Mouse (Mus musculus): ENCODE results near the gene Baz1b. TPM values are rescaled to one million over a fixed set of nuclear protein-coding genes. Genes with fewer than 3 reads are reported as not detected.
"Not testable (repeated sequence)": the region's sequence is repeated elsewhere in the genome, so short reads cannot be mapped to it uniquely, and the experiment has no call there.

Baz1b gene
- polyA plus RNA-seq, 2 experiments from 2014 or later, result 25.2 to 25.4 TPM

DNA sequence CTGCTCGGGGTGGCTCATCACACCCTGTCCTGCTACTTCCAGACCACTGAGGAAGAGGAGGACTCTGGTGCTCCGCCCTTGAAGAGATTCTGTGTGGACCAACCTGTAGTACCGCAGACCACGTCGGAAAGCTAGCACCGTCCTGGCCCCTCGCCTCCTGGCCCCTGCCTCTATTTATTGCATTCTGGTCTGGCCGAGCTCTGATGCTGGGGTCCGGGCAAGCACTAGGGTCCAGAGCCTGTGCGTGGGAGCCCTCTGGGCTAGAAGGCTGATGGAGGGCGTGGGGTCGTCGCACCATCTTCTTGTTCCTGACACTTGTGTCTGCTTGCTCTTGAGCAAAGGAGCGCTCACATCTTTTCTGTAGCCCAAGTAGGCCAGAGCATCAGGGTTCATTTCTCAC, 6.3 kb upstream of the Baz1b start:
- no peak for ATAC-seq

- no peak for ATAC-seq
Observed at GRCm38 (mm10) chr5:135181776-135182175, 5.3 kb upstream of the Baz1b start.

- no peak for ATAC-seq
Observed at GRCm38 (mm10) chr5:135183131-135183861, 3.8 kb upstream of the Baz1b start.

DNA sequence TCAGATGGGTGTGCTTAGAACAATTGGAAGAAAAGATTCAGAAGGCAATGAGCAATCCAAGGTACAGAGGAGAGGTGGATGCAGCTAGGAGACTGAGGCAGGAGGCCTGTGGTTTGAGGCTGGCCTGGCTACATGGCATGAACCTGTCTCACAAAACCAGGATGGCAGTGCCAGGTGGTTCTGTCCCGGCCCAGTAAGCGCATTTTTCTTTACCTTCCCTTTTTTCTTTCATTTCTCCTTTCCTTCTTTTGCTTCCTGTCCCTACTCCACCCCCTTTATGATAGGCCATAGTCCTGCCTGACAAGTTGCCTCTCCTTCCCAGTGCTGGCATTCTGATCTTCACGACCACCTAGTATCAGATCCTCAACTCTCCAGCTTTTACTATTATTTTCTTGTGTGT, 2.0 kb upstream of the Baz1b start:
- no peak for ATAC-seq

DNA sequence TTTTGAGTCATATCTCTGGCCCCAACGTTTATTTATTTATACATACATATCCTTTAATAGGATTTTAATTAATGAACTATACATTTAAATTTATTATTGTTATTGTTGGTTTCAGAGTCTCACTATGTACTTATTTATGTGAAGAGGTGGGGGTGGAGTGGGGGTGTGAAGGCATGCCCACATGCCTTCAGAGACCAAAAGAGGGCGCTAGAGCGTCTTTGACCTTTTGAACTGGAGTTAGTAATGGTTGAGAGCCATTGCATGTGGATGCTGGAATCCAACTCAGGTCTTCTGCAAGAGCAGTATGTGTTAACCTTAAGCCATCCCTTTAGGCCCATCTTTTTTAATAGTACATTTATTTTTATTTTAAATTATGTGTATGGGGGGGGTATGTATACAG, 1.5 kb upstream of the Baz1b start:
- ATAC-seq, result no peak

DNA sequence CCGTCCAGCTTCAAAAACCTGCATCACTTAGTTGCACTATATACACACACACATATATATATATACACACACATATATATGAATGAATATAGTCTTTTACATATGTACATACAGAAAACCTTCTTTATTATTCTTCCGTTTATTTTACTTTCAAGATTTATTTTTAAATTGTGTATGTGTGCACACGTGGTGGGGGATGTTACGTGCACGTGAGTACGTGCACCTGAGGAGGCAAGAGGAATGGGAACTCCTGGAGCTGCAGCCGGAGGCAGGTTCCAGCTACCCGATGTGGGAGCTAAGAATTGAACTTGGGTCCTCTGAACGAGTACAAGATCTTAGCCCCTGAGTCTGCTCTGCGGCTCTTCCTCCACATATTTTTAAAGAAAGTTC, 838 bp upstream of the Baz1b start:
- ATAC-seq, result no peak

GRCm38 (mm10) chr5:135187349-135188213, 517 bp downstream of the Baz1b start:
- ATAC-seq, result peak; percentile 20

DNA sequence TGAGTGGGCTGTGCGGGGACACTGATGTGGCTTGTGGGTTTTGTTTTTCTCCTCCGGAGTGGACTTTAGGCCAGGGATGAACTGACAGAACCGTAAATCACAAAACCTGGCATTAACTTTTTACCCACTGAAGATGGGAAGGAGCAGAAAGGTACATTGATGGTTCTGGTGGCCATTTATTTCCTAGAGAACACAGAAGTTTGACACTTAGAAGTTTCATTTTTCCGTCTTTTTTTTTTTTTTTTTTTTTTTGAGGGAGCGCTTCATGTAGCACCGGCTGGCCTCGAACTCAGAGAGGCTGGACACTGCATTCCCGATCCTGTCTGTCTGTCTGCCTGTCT, 1.1 kb downstream of the Baz1b start:
- no peak for ATAC-seq

DNA sequence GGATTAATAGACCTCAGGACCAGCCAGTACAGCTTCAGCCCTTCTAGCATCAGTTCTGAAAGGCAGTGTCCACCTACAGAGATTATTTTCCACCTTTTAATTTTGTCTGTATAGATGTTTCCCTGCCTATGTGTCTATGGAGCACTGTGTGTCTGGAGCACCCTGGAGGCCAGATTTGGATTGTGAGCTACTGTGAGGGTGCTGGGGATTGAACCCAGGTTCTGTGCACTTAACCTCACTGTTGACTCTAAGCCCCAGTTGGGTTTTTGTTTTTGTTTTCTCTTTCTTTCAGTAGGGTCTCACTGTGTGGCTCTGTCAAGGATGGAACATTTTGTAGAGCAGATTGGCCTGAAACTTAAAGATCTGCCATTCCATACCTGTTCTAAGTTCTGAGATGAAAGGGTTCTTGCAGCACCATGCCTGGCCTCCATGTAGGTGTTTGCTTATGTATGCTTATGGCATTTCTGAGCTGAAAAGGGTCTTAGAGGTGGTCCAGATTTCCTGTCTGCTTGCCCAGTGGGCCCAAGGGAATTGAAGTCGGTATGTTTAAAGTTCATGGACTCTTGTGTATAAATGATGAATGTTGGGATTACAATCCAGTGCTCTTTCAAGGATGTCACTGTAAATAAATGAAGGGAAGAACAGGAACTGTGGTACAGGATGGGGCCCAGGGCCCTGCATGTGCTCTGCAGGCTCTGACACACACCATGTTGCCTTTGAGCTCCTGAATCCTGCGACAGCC, 2.4 kb downstream of the Baz1b start:
- no peak for ATAC-seq

DNA sequence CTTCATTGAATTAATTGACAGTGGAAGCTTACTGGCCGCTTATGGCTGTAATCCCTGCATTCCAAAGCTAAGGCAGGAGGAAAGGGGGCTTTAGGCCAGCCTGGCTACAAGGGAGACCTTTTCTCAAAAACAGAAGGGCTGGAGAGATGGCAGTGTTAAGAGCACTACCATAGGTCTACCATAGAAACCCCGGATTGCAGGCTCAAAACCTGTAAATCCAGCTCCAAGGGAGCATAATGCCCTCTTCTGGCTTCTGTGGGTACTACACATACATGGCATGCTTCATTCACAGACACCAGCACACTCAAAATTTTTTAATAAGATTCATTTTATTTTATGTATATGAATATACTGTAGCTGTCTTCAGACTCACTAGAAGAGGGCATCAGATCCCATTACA, 4.6 kb downstream of the Baz1b start:
- ATAC-seq, result peak; percentile 18

DNA sequence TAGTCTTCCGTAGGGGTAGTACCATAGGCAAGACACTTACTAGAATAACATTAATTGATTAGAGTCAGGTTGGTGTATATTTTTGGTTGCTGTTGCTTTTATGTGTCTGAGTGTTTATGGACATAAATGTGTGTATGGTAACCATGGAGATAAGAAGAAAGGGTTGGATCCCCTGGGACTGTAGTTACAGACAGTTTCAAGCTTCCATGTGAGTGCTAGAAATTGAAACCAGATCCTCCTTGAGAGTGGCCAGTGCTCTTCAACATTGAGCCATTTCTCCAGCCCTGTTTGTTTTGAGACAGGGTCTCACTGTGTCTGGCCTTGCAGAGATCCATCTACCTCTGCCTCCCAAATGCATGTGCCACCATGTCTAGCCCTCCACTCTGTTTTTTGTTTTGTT, 5.4 kb downstream of the Baz1b start:
- no peak for ATAC-seq

GRCm38 (mm10) chr5:135196367-135196766, 9.3 kb downstream of the Baz1b start:
- ATAC-seq, result peak; percentile 70

GRCm38 (mm10) chr5:135202763-135203162, 15.7 kb downstream of the Baz1b start:
- ATAC-seq, result no peak

GRCm38 (mm10) chr5:135208197-135208596, 21.1 kb downstream of the Baz1b start:
- no peak for ATAC-seq

DNA sequence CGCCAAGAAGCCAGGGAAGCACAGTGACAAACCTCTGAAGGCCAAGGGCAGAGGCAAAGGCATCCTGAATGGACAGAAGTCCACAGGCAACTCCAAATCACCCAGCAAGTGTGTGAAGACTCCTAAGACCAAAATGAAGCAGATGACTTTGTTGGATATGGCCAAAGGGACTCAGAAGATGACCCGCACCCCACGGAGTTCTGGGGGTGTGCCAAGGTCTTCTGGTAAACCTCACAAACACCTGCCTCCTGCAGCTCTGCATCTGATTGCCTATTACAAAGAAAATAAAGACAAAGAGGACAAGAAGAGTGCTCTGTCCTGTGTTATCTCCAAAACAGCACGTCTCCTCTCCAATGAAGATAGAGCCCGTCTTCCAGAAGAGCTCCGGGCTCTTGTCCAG, 29.8 kb downstream of the Baz1b start:
- no peak for ATAC-seq

GRCm38 (mm10) chr5:135220941-135221340, 33.9 kb downstream of the Baz1b start:
- no peak for ATAC-seq

DNA sequence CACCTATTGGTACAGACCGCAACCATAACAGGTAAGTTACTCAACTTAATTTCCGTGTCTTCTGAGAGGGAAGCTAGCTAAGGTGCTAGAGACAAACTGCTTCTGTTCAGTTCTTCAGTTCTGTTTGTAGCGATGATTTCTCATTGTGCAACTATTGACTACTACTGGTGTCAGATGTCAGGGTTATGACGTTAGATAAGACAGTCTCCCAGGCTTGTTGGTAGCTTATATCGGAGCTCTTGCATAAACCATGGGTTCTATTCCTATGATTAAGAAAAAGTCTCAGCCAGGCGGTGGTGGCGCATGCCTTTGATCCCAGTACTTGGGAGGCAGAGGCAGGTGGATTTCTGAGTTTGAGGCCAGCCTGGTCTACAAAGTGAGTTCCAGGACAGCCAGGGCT, 35.0 kb downstream of the Baz1b start:
- ATAC-seq, result no peak

DNA sequence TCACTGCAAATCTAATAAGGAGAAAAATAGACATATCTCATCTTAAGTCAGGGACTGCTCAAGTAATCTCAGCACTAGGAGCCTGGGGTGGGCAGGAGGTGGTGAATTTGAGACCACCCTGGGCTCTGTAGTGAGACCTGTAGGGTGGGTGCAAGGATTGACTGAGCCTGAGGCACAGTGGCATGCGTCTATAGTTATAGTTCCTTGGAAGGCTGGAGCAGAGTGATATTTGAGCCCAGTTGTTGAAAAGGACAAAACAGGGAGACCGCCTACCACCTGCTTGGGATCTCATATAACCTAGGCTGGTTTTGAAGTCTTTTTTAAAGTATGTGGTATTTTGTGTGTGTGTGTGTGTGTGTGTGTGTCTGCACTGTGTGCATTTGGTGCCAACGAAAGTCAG, 37.1 kb downstream of the Baz1b start:
- ATAC-seq, result no peak

- not testable (repeated sequence) for ATAC-seq
Observed at GRCm38 (mm10) chr5:135225879-135226278, 38.8 kb downstream of the Baz1b start.

GRCm38 (mm10) chr5:135230186-135230585, 43.1 kb downstream of the Baz1b start:
- no peak for ATAC-seq

GRCm38 (mm10) chr5:135233166-135233920, 46.3 kb downstream of the Baz1b start:
- ATAC-seq, result no peak

- no peak for ATAC-seq
Observed at GRCm38 (mm10) chr5:135236571-135236970, 49.5 kb downstream of the Baz1b start.

DNA sequence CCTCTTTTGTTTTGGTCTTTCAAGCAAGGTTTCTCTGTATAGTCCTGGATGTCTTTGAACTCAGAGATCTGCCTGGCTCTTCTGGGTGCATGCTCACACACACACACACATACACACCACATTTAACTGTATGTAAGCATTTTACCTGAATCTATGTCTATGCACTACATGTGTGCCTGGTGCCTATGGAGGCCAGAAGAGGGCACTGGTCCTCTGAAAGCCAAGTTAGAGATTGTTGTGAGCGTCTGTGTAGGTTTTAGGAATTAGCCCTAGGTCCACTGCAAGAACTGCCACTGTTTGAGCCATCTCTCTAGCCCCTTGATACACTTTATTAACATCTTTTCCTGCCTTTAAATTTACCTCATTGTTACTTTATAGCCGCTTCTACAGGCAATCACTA, 51.8 kb downstream of the Baz1b start:
- ATAC-seq, result no peak
